Mouse (Mus musculus) CD4-positive, CD25-positive, alpha-beta regulatory T cell, adult 2 months (primary cell): ENCODE data around the gene L1cam.

ENCODE experiments used
- DNase-seq: peaks from one replicate; pipeline ENCODE4 v3.0.0-alpha.2; 2012; ENCODE audit warnings: low read depth, low spot score

The L1cam gene

DNA sequence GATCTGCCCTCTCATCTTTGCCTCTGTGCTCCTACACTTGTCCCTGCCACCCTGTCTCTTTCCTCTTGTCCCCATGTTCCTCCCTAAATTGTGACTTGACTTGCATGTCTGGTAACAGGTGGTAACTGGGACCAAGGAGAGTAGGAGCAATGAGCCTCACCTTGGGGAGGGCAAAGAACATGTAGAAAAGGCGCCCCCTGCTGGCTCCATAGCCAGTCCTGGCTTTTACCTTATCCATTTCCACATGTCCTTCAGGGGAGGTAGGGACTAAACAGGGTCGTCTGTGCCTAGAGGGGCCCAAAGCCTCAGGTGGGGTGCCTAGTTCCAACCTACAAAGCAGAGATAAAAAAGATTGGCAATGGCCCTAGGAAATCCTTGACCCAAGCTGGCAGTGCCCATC is at the start of gene L1cam:
L1cam (minus strand) TSS at position 387 of the 400 bp plus-strand sequence.
- peak; percentile 65 for DNase-seq

- no peak for DNase-seq
Measured at GRCm38 (mm10) chrX:73942294-73942693, 46.4 kb upstream of the L1cam start.

- DNase-seq: no peak
Measured at GRCm38 (mm10) chrX:73941860-73942259, 46.0 kb upstream of the L1cam start.

- no peak for DNase-seq
Measured at GRCm38 (mm10) chrX:73931871-73932270, 36.0 kb upstream of the L1cam start.

GRCm38 (mm10) chrX:73930402-73931062 is 34.6 kb upstream of the L1cam start, which contains the start of gene Renbp:
Gene Renbp (minus strand): TSS chrX:73930850.
- DNase-seq: peak; percentile 69

- DNase-seq: peak; percentile 32
Measured at GRCm38 (mm10) chrX:73922550-73922882, 26.6 kb upstream of the L1cam start.

GRCm38 (mm10) chrX:73921823-73922549 is 26.1 kb upstream of the L1cam start, which contains the start of the genes Arhgap4 and Naa10:
Gene Arhgap4 (minus strand): TSS chrX:73921870.
Gene Naa10 (minus strand): TSS chrX:73921944.
- DNase-seq: peak; percentile 88

DNA sequence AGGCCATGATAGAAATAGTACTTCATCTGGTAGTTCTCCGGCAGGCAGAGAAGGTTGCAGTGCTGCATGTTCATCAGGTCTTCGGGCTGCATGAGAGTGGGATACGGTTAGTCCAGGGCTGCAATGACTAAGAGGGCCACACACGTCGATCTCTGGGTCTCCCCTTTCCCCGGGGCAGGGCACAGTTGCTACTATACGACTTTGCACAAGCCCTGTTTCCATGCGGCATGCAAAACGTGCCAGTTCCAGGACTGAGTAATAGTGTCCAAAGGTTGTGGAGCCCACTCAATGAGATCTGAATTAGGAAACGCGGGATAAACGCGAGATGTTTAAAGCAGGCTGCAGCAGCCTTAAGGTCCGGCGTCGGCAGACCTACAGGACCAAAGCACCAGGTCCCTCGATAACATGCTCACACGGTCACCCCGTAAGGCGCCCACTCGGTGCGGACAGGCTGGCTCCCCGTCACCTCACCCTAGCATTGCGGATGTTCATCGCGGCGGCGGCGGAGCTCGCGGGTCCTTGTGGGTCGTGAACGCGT is 25.4 kb upstream of the L1cam start:
- no peak for DNase-seq

DNA sequence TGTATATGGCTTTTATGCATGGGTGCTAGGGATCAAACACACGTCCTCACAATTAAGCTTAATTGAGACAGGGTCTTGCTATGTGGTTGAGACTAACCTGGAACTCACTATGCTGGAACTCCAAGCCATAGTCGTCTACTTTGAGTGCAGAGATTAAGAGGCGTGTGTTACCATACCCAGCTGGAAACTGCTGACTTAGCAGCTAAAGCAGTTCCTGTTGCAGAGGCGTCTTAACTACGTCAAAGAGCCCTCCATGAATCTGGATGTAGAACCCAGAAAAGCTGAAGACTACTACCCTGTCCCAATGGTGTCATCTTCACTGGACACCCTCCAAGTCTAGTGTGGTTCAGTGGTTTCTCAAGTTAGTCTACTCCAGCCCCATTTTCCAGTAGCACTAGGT is 22.7 kb upstream of the L1cam start:
- DNase-seq: peak; percentile 50

DNA sequence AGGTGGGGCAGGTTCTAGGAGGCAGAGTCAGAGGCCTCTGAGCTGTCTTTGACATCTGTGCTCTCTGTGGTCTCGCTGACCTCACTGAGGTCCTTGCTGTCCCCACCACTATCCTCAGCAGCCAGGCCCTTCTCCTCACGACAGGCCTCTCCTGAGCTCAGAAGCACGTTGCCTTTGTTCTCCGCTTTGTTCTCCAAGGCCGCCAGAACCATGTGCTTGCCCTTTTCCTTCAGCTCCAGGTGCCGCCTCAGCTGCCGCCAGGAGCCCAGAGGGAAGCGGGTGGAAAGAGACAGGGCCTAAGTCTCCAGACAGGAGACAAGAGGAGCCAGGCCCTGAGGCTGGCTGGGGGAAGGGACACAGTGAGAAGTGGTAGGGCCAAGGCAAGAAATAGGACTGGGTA is 21.0 kb upstream of the L1cam start:
- no peak for DNase-seq

- DNase-seq: peak; percentile 96
Measured at GRCm38 (mm10) chrX:73914827-73915703, 19.2 kb upstream of the L1cam start.

DNA sequence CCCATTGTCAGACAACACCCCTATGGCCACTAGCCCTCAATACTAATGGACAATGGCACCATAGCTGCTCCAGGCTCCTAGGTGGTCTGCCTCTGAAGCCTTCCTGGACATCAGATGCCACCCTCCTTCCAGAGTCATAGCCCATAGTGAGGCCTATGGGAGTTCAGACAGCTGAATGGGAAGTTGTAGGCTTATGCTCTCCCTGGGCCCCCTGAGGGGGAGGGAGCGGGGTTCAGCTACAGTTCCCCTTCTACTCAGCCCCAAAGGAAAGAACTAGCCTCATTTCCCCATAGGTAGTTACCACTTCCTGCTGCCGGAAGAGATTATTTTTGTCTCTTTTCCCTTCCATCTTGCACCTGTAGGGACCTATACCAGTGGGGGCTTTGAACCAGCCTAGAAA is 15.7 kb upstream of the L1cam start:
- DNase-seq: peak; percentile 72

DNA sequence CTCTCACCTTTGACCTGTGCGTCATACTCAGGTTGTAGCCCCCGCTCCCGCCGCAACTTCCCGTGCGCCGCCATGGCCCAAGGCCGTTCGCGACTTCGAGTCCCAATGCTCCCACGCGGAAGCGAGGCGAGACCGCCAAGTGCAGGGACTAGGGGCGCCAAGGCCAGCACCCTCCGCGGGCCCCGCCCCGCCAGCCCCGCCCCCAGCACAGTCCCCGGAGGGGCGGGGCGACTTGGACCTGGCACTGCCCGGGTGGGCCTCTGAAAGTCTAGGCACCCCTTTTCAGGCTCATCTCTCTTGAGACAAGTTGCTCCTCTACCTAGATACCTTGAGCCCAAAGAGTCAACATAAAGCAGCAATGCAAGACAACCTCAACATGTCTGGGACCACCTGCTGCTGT is 15.3 kb upstream of the L1cam start:
- DNase-seq: peak; percentile 70

DNA sequence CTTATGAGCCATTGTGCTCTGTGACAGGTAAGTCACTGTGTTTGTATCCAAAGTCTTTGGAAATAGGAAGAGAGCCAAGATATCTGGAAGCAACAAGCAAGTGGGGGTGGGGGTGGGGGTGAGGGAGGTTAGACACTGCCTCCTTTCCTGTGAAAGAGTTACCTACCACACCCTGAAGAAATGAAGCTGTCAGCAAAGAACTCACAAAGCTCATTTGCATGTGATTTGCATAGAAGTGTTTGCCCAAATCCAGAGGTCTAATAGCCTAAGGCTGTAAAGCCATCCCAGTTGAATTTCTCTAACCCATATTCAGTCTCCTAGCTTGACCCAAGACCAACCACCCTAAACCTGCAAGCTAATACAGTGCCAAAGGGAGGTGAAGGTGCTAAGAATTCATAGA is 14.5 kb upstream of the L1cam start:
- peak; percentile 37 for DNase-seq

DNA sequence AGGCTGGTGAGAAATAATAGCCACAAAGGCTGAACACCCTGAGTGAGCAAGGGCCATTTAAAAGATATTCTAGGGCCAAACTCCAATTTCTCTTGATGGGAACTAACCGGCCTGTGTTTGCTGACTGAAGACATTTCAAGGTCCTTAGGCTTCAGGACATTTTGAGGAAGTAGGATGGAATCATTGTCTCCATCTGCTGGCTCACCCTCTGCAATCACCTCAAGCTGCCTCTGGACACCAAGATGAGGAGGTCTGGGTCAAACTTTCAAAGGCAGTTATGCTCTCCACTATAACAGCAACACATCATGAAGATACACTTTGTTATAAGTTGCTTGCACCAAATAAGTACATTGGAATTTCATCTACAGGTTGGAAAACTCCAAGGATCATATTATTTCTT is 14.1 kb upstream of the L1cam start:
- no peak for DNase-seq

- no peak for DNase-seq
Measured at GRCm38 (mm10) chrX:73897959-73898358, 2.1 kb upstream of the L1cam start.

DNA sequence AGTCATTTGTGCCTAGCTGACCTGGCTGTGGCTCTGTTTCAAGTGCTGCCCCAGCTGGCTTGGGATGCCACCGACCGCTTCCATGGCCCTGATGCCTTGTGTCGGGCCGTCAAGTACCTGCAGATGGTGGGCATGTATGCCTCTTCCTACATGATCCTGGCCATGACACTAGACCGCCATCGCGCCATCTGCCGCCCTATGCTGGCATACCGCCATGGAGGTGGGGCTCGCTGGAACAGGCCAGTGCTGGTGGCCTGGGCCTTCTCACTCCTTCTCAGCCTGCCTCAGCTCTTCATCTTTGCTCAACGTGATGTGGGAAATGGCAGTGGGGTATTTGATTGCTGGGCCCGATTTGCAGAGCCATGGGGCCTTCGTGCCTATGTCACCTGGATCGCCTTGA is 3.1 kb downstream of the L1cam start:
- no peak for DNase-seq

GRCm38 (mm10) chrX:73891551-73892152 is 4.3 kb downstream of the L1cam start, which contains the start of gene Avpr2:
Gene Avpr2 (plus strand): TSS chrX:73892102.
- no peak for DNase-seq

GRCm38 (mm10) chrX:73881463-73881862 is 14.4 kb downstream of the L1cam start:
- DNase-seq: no peak

GRCm38 (mm10) chrX:73881036-73881427 is 14.9 kb downstream of the L1cam start:
- no peak for DNase-seq
